Mouse (Mus musculus) G1E (cell line): ENCODE results near the gene Casp4.

Experiments used
- CTCF ChIP-seq: IDR thresholded peaks from 2 replicates; pipeline ENCODE4 v1.5.1; 2012; ENCODE audit warnings: low read depth, low read length, inconsistent platforms, mixed read lengths
- POLR2AphosphoS5 ChIP-seq: IDR thresholded peaks from 2 replicates; pipeline ENCODE4 v1.6.1; 2012; ENCODE audit warnings: low read depth, low read length, inconsistent platforms; ENCODE audit not compliant: insufficient replicate concordance
- TAL1 ChIP-seq: conservative IDR thresholded peaks from 2 replicates; pipeline ENCODE4 v1.6.1; 2012; ENCODE audit warnings: low read depth, low read length, inconsistent platforms, mixed read lengths

GRCm38 (mm10) chr9:5356801-5357200 lies 48.2 kb downstream of the Casp4 start:
- no peak for TF ChIP-seq CTCF
- TF ChIP-seq POLR2AphosphoS5 = no peak
- no peak for TF ChIP-seq TAL1
